Mouse (Mus musculus): ENCODE measurements around the gene Cxcr5.
A peak's percentile ranks its signal among the peaks of the same experiment; 100 is the strongest.

Gene Cxcr5

GRCm38 (mm10) chr9:44509487-44510354 is 52.0 kb downstream of the Cxcr5 start:
- peak; percentile 84 to 91 for DNase-seq (ENCODE audit: low spot score in 2 of 2)

DNA sequence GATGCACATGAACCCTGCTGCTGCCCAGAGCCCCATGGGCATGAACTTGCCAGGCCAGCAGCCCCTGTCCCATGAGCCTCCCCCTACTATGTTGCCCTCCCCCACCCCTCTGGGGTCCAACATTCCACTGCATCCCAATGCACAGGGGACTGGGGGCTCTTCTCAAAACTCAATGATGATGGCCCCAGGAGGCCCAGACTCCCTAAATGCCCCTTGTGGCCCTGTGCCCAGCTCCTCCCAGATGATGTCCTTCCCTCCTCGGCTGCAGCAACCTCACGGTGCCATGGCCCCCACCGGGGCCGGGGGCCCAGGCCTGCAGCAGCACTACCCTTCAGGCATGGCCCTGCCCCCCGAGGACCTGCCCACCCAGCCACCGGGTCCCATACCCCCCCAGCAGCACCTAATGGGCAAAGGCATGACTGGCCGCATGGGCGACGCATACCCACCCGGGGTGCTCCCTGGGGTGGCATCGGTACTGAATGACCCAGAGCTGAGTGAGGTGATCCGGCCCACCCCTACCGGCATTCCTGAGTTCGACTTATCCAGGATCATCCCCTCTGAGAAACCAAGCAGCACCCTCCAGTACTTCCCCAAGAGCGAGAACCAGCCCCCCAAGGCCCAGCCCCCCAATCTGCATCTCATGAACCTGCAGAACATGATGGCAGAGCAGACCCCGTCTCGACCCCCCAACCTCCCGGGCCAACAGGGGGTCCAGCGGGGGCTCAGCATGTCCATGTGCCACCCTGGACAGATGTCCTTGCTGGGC is 52.8 kb downstream of the Cxcr5 start:
- peak in 1 of 2 experiments; percentile 27 for DNase-seq (ENCODE audit: low spot score in 2 of 2)

- DNase-seq (ENCODE audit: low spot score in 2 of 2): no peak
Observed at GRCm38 (mm10) chr9:44508124-44508619, 53.5 kb downstream of the Cxcr5 start.

GRCm38 (mm10) chr9:44507345-44507744 is 54.3 kb downstream of the Cxcr5 start:
- DNase-seq (ENCODE audit: low spot score in 2 of 2): no peak

DNA sequence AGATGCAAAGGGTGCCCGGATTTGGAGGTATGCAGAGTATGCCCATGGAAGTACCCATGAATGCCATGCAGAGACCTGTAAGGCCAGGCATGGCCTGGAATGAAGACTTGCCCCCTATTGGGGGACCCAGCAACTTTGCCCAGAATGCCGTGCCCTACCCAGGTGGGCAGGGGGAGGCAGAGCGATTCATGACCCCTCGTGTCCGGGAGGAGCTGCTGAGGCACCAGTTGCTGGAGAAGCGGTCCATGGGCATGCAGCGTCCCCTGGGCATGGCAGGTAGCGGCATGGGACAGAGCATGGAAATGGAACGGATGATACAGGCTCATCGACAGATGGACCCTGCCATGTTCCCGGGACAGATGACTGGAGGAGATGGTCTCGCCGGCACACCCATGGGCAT is 55.1 kb downstream of the Cxcr5 start:
- DNase-seq (ENCODE audit: low spot score in 2 of 2): peak in 1 of 2 experiments; percentile 19

DNA sequence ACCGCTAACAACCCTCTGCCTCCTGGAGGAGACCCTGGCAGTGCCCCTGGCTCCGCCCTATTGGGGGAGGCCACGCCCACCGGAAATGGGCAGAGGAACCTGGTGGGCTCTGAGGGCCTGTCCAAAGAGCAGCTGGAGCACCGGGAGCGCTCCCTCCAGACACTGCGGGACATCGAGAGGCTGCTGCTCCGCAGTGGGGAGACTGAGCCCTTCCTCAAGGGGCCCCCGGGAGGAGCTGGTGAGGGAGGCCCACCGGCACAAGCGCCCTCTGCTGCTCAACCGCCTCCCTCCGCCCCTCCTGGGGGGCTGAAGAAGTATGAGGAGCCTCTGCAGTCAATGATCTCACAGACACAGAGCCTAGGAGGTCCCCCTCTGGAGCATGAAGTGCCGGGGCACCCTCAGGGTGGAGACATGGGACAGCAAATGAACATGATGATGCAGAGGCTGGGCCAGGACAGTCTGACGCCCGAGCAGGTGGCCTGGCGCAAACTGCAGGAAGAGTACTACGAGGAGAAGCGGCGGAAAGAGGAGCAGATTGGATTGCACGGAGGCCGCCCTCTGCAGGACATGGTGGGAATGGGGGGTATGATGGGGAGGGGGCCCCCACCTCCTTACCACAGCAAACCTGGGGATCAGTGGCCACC is 55.7 kb downstream of the Cxcr5 start:
- DNase-seq (ENCODE audit: low spot score in 2 of 2): no peak

- DNase-seq (ENCODE audit: low spot score in 2 of 2): no peak
Observed at GRCm38 (mm10) chr9:44504893-44505823, 56.5 kb downstream of the Cxcr5 start.

DNA sequence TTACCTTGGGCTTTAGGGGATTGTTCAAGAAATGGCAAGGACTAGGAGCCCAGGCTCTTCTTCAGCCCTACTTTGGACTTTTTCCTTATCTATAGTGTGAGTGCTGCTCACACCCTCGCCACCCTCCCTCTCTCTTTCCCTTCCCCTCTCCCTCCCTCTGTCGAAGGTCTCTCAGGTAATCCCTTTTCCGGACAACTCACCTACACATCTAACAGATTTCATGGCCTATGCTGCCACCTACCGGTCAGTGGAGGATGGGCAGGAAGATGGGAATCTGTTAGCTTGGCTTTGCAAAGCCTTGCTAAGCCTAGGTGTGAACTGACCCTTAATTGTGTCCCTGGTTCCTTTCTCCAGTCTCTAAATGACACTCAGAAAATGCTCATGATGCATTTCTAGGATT is 59.7 kb downstream of the Cxcr5 start:
- DNase-seq (ENCODE audit: low spot score in 2 of 2): peak in 1 of 2 experiments; percentile 67

DNA sequence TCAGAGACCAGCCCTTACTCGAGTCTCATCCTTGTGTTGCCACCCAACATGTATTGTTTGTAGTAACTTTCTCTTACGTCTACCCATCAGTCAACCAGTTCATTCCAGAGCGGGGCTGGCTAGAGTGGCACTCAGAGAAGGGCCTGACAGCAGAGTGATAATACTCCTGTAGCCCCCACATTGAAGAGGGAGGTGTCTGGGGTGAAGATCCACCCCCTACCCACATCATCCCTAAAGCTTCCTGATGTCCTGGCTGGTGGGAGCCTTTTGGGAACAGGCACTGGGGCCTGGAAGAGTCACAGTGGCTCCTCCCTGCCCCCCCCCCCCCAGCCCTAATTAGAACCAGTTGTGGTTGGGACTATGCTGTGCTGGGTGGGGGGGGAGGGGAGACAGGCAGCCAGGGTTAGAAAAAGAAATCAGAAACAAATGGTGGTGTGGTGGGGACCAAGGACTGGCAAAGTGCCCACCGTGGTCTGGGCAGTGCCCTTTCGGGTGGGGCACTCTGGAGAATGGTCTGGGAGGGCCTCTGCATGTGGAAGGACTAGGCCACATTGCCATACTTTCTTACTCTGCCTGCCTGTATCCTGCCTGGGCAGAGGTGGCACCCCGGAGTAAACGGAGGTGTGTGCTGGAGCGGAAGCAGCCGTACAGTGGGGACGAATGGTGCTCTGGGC is 60.3 kb downstream of the Cxcr5 start:
- DNase-seq (ENCODE audit: low spot score in 2 of 2): peak in 1 of 2 experiments; percentile 19

DNA sequence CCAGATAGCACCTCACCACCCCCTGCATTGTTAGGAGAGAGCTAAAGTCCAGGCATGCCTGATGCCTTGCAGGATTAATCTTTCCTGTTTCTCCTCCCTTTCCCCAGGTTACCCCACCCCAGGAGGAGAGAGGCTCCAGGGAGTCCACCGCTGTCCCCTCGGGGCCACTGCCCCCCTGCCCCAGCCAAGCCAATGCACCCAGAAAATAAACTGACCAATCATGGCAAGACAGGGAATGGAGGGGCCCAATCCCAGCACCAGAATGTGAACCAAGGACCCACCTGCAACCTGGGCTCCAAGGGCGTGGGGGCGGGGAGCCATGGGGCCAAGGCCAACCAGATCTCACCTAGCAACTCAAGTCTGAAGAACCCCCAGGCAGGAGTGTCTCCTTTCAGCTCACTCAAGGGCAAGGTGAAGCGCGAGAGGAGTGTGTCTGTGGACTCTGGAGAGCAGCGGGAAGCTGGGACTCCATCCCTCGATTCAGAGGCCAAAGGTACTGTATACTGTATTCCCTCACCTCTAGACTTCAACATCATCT is 61.0 kb downstream of the Cxcr5 start:
- DNase-seq (ENCODE audit: low spot score in 2 of 2): peak in 1 of 2 experiments; percentile 17

- DNase-seq (ENCODE audit: low spot score in 2 of 2): no peak
Observed at GRCm38 (mm10) chr9:44500163-44500533, 61.5 kb downstream of the Cxcr5 start.

GRCm38 (mm10) chr9:44499356-44500162 is 62.1 kb downstream of the Cxcr5 start:
- peak in 1 of 2 experiments; percentile 51 for DNase-seq (ENCODE audit: low spot score in 2 of 2)

DNA sequence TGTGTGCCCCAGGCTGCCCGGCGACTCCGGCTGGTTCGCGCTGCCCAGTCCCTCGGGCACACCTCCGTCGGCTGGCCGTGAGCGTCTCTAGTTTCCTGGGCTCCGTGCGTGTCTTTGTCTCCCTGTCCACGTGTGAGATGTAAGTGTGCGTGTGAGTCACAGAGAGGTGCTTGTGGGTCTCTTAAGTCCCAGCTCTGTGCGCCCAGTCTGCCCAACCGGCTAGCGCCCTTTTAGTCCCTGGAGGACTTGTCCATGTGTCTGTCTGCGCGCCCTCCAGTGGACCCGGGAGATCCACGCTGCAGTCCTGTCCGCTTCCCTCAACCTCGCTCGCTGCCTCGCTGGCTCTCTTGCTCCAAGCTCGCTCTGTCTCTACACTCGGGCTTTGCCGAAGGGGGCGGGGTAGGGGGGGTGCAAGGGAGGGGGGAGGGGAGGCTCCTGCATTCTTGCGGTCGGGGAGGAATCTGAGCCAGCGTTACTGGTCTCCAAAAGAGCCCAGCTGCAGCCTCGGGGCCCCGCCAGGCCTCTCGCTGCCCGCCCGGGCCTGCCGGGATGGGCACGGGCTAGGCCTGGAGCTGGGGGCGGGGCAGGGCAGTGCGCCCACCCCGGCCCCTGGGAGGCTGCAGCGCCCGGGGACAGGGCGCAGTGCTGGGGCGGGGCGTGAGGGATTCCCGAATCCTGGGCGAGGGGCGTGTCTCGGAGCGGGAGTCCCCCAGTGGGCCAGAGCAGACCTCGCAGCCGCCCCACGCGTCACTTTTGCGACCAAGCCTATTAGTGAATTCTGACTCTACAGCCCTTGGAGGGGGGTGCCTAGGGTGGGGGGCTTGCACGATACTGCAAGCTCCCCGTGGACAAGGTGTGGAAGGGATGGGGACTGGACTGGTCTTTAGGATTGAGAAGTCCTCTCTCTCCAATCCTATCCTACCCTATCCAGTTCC is 63.0 kb downstream of the Cxcr5 start:
- peak; percentile 83 to 85 for DNase-seq (ENCODE audit: low spot score in 2 of 2)

- DNase-seq (ENCODE audit: low spot score in 2 of 2): peak; percentile 52 to 64
Observed at GRCm38 (mm10) chr9:44497624-44498377, 63.9 kb downstream of the Cxcr5 start.

DNA sequence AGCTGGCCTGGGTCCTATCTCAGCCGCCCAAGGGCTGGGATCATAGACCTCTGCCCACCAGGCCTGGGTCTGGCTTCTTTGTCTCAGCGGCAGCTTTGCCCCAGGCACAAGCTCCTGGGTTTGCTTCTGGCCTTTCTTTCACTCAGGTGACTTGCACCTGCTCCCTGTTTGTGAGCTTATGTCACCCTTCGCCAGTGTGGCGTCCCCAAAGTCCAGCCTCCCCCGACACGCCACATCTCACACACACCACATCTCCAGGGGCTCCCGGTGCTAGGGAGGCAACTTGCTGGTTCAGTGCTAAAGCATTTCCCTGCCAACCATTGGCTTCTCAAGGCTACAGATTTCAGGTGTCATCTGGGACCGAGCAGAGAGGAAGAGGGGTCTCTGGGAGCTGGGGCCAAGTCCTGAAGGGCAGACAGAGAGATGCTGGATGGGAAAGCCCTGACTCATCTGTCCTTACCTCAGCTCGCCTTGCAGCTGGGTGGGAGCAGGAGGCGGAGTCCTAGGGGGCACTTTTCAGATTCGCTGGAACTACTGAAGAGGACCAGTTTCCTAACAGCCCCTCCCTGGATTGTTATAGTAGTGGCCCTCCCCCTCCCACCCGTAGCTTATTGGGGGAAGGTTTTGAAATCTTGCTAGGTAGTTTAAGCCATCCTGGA is 64.7 kb downstream of the Cxcr5 start:
- peak in 1 of 2 experiments; percentile 17 for DNase-seq (ENCODE audit: low spot score in 2 of 2)

- no peak for DNase-seq (ENCODE audit: low spot score in 2 of 2)
Observed at GRCm38 (mm10) chr9:44495810-44496344, 65.8 kb downstream of the Cxcr5 start.

Data from urinary bladder, postnatal 4 days (tissue).